25 mouse cellular contexts compared by ENCODE assay signal in genomic region chr7:110261807-110262206, GRCm38 (mm10). TPM values are rescaled to one million over a fixed set of nuclear protein-coding genes. Genes with fewer than 3 reads are reported as not detected.
DNase-seq lines count a peak whose midpoint lies in the region; ATAC-seq and TF ChIP-seq lines count a peak whose summit lies in the region.
"Had no signal": no experiment of that assay in that cellular context is flagged by ENCODE, and none has a peak within 500 bp of the region (broad histone marks: within the 10 kb centered on the region; RNA-seq: fewer than 3 reads in every experiment).

No protein-coding gene starts in this region.

- TF ChIP-seq POLR2A in lung, adult 2 months (IDR thresholded peaks at IDR 0.05; ENCODE audit: borderline replicate concordance, extremely low read depth, low read depth, low read length), result no peak
- TF ChIP-seq POLR2A in spleen, adult 2 months (IDR thresholded peaks at IDR 0.05; ENCODE audit: low read depth, low read length), result no peak

- intact Hi-C loops in gastrocnemius, adult 2 months (cut with DNase I), result loop anchor here (5.0 kb wide), 1 partner anchor 40 kb away; the partner anchor contains the start of gene Swap70

- no peak for DNase-seq in gastrocnemius, adult 2 months
- no peak for DNase-seq in gastrocnemius, postnatal 25 days
- no peak for DNase-seq in lung, adult 2 months
- no peak for DNase-seq in spleen, adult 2 months (ENCODE audit: low read depth in 1 of 2, low spot score in 2 of 2)
- no peak for DNase-seq in spleen, adult 12 weeks (ENCODE audit: low spot score)
- no peak for DNase-seq in midbrain, postnatal 0 days (ENCODE audit: low spot score)
- DNase-seq: adrenal gland, adult 2 months; adrenal gland, postnatal 14 days; B cell, adult 2 months; cerebellum, adult 11-12 months; cerebellum, adult 8-10 months; cerebellum, postnatal 10 days; cerebellum, postnatal 36 days; embryo, embryonic 11 days; gastrocnemius, postnatal 10 days; heart, adult 11 months; heart, postnatal 14 days had no signal

- no peaks in the 10 kb centered on the region for H3K36me3 ChIP-seq in lung, embryonic 15.5 days
- peaks cover 16% of the 10 kb centered on the region for H3K36me3 ChIP-seq in spleen, adult 2 months (ENCODE audit: control insufficient read depth, insufficient read depth, low read length)
- no peaks in the 10 kb centered on the region for H3K36me3 ChIP-seq in midbrain, postnatal 0 days (ENCODE audit: insufficient read depth, low read length)
- H3K36me3 ChIP-seq: embryonic facial prominence, embryonic 15.5 days; forebrain, embryonic 15.5 days; heart, embryonic 12.5 days; hindbrain, embryonic 13.5 days; intestine, embryonic 15.5 days had no signal

- TF ChIP-seq CTCF in gastrocnemius, adult 2 months (IDR thresholded peaks at IDR 0.05), result no peak
- TF ChIP-seq CTCF in lung, adult 2 months (IDR thresholded peaks at IDR 0.05; ENCODE audit: insufficient read depth, low read length), result no peak
- TF ChIP-seq CTCF in spleen, adult 2 months (IDR thresholded peaks at IDR 0.05; ENCODE audit: extremely low read depth, insufficient read depth, insufficient read length, insufficient replicate concordance), result no peak
- TF ChIP-seq CTCF in midbrain, postnatal 0 days (IDR thresholded peaks at IDR 0.05), result no peak

- 34% methylated on average over 4 of the region's 4 CpGs for WGBS in lung, embryonic 15.5 days
- 21% methylated on average over 4 of the region's 4 CpGs for WGBS in lung, adult 2 months
- 77% methylated on average over 4 of the region's 4 CpGs for WGBS in spleen, adult 2 months
- 82% methylated on average over 4 of the region's 4 CpGs for WGBS in midbrain, postnatal 0 days

- no peak overlapping the region for H3K4me2 ChIP-seq in lung, embryonic 15.5 days
- H3K4me2 ChIP-seq in midbrain, postnatal 0 days (ENCODE audit: low read depth, low read length, poor library complexity, severe bottlenecking), result no peak overlapping the region
- H3K4me2 ChIP-seq: embryonic facial prominence, embryonic 15.5 days; forebrain, embryonic 15.5 days; heart, embryonic 12.5 days; hindbrain, embryonic 13.5 days; intestine, embryonic 15.5 days had no signal

- no peaks in the 10 kb centered on the region for H3K9me3 ChIP-seq in lung, embryonic 15.5 days
- no peaks in the 10 kb centered on the region for H3K9me3 ChIP-seq in midbrain, postnatal 0 days (ENCODE audit: low read length)
- H3K9me3 ChIP-seq: embryonic facial prominence, embryonic 15.5 days; forebrain, embryonic 15.5 days; heart, embryonic 12.5 days; hindbrain, embryonic 10.5 days; hindbrain, embryonic 13.5 days; intestine, embryonic 15.5 days had no signal

- H3K27ac ChIP-seq in gastrocnemius, adult 2 months, result peak overlapping the region; percentile 38; the same call in 1 of the 2 replicates
- H3K27ac ChIP-seq in lung, embryonic 15.5 days, result 0 out of 2 replicates have a peak overlapping the region, but pooled peaks have one; percentile 91
- H3K27ac ChIP-seq in spleen, adult 2 months (ENCODE audit: insufficient read depth, low read length), result peak overlapping the region; percentile 16; the same call in 1 of the 2 replicates
- no peak overlapping the region for H3K27ac ChIP-seq in midbrain, postnatal 0 days (ENCODE audit: low read depth, low read length)
- H3K27ac ChIP-seq: embryonic facial prominence, embryonic 15.5 days; forebrain, embryonic 15.5 days; hindbrain, embryonic 10.5 days; hindbrain, embryonic 13.5 days; intestine, embryonic 15.5 days had no signal

- H3K27me3 ChIP-seq in lung, embryonic 15.5 days, result no peaks in the 10 kb centered on the region
- H3K27me3 ChIP-seq in spleen, adult 2 months (ENCODE audit: control insufficient read depth, insufficient read depth, low read length), result no peaks in the 10 kb centered on the region
- no peaks in the 10 kb centered on the region for H3K27me3 ChIP-seq in midbrain, postnatal 0 days (ENCODE audit: insufficient read depth, low read length)
- H3K27me3 ChIP-seq: embryonic facial prominence, embryonic 15.5 days; forebrain, embryonic 15.5 days; heart, embryonic 12.5 days; hindbrain, embryonic 13.5 days; intestine, embryonic 15.5 days had no signal

- H3K9ac ChIP-seq in lung, embryonic 15.5 days, result no peak overlapping the region
- H3K9ac ChIP-seq in midbrain, postnatal 0 days (replicated peaks; ENCODE audit: low read length, poor library complexity, severe bottlenecking), result no peak overlapping the region
- H3K9ac ChIP-seq: embryonic facial prominence, embryonic 15.5 days; forebrain, embryonic 15.5 days; heart, embryonic 12.5 days; hindbrain, embryonic 13.5 days; intestine, embryonic 15.5 days had no signal

- no peak overlapping the region for H3K4me3 ChIP-seq in gastrocnemius, adult 2 months
- H3K4me3 ChIP-seq in lung, embryonic 15.5 days, result no peak overlapping the region
- H3K4me3 ChIP-seq in lung, adult 2 months (replicated peaks; ENCODE audit: extremely low read depth, low read depth, low read length), result no peak overlapping the region
- H3K4me3 ChIP-seq in spleen, adult 2 months (ENCODE audit: extremely low read depth, insufficient read depth, insufficient read length), result no peak overlapping the region
- H3K4me3 ChIP-seq in midbrain, postnatal 0 days (ENCODE audit: low read depth, low read length), result no peak overlapping the region
- H3K4me3 ChIP-seq: embryonic facial prominence, embryonic 15.5 days; forebrain, embryonic 15.5 days; heart, embryonic 12.5 days; hindbrain, embryonic 10.5 days; hindbrain, embryonic 13.5 days; intestine, embryonic 15.5 days had no signal

- H3K4me1 ChIP-seq in lung, embryonic 15.5 days, result peaks cover 47% of the 10 kb centered on the region
- H3K4me1 ChIP-seq in lung, adult 2 months (ENCODE audit: control insufficient read depth, insufficient read depth, low read length), result peaks cover 39% of the 10 kb centered on the region
- H3K4me1 ChIP-seq in spleen, adult 2 months (ENCODE audit: control insufficient read depth, insufficient read depth, insufficient read length), result peaks cover 21% of the 10 kb centered on the region
- H3K4me1 ChIP-seq in midbrain, postnatal 0 days (ENCODE audit: insufficient read depth, low read length), result no peaks in the 10 kb centered on the region
- H3K4me1 ChIP-seq: hindbrain, embryonic 10.5 days; hindbrain, embryonic 13.5 days had no signal

- ATAC-seq in lung, embryonic 15.5 days (ENCODE audit: borderline replicate concordance, extremely low read depth, low FRiP score, low TSS enrichment), result no peak
- no peak for ATAC-seq in midbrain, postnatal 0 days (ENCODE audit: low FRiP score)
- ATAC-seq: forebrain, embryonic 15.5 days; hindbrain, embryonic 16.5 days; intestine, embryonic 15.5 days had no signal

RNA-seq across cellular contexts. Expression of gene Swap70, which starts 40.3 kb away (rescaled TPM):
- 1 to 10 TPM; 4.8 to 7.2 TPM for total RNA-seq in gastrocnemius, adult 2 months (2021)
- total RNA-seq in gastrocnemius, postnatal 25 days (2021), result 1 to 10 TPM; 5.7 to 6.2 TPM
- 35.4 and 36.1 TPM in 2 replicates for polyA plus RNA-seq in lung, embryonic 15.5 days (2015; fragmentation: Nextera tagmentation; extraction: Ambion mirVana)
- polyA plus RNA-seq in lung, adult 2 months (2012; rRNA removed), result 38.2 and 39.7 TPM in 2 replicates
- polyA plus RNA-seq in spleen, adult 2 months (2012; rRNA removed), result 69.7 and 79.4 TPM in 2 replicates
- 7.3 and 11.4 TPM in 2 replicates for total RNA-seq in midbrain, postnatal 0 days (2014; rRNA removed)
- 6.3 and 7.0 TPM in 2 replicates for polyA plus RNA-seq in midbrain, postnatal 0 days (2015; fragmentation: Nextera tagmentation; extraction: Ambion mirVana)
